Mouse (Mus musculus) G1E (cell line): ENCODE measurements around the gene Ptpn11.

Experiments
- CTCF ChIP-seq: IDR thresholded peaks from 2 replicates; pipeline ENCODE4 v1.5.1; 2012; ENCODE audit warnings: low read depth, low read length, inconsistent platforms, mixed read lengths
- GATA1 ChIP-seq: IDR thresholded peaks from 2 replicates; pipeline ENCODE4 v1.6.1; 2012; ENCODE audit warnings: borderline replicate concordance, low read length, inconsistent platforms, mixed read lengths
- TAL1 ChIP-seq: conservative IDR thresholded peaks from 2 replicates; pipeline ENCODE4 v1.6.1; 2012; ENCODE audit warnings: low read depth, low read length, inconsistent platforms, mixed read lengths

GRCm38 (mm10) chr5:121089660-121090059, 101.5 kb downstream of the Ptpn11 start:
- no peak for TF ChIP-seq CTCF
- no peak for TF ChIP-seq GATA1
- TF ChIP-seq TAL1 = no peak
